Mouse (Mus musculus) limb, embryonic 10.5 days (tissue): Measurements from ENCODE around the gene Pemt. TPM values are rescaled to one million over a fixed set of nuclear protein-coding genes. Genes with fewer than 3 reads are reported as not detected.

Source experiments
- polyA plus RNA-seq: library from polyadenylated mRNA; unstranded; fragments of >200 nt; fragmentation: Nextera tagmentation; extraction: Ambion mirVana; gene quantifications from 2 replicates; pipeline ENCODE4 v1.2.1, GENCODE M21; 2016

The Pemt gene
- polyA plus RNA-seq, 1 experiment from 2014 or later = 5.3 TPM

Other genes starting within 250 kb of the Pemt start
- 32.8 and 36.6 TPM in 2 replicates for gene Flcn, start 236.5 kb downstream of the Pemt start, polyA plus RNA-seq
- 34.8 and 41.8 TPM in 2 replicates for gene Nt5m, start 207.0 kb downstream of the Pemt start, polyA plus RNA-seq
- gene Cops3, start 206.7 kb downstream of the Pemt start, polyA plus RNA-seq = 245 and 248 TPM in 2 replicates
- gene Med9, start 98.3 kb downstream of the Pemt start, polyA plus RNA-seq = 50.1 and 55.7 TPM in 2 replicates
- gene Rasd1, start 81.5 kb downstream of the Pemt start, polyA plus RNA-seq = 1.0 and 1.1 TPM in 2 replicates
- 34.3 and 37.3 TPM in 2 replicates for gene Rai1, start 58.5 kb upstream of the Pemt start, polyA plus RNA-seq
- 56.2 and 56.6 TPM in 2 replicates for gene Srebf1, start 176.1 kb upstream of the Pemt start, polyA plus RNA-seq